Mouse (Mus musculus): ENCODE measurements around the gene Narfl.
"Not testable (repeated sequence)": the region's sequence is repeated elsewhere in the genome, so short reads cannot be mapped to it uniquely, and the experiment has no call there.

The Narfl gene

GRCm38 (mm10) chr17:25773549-25774120, at the start of gene Narfl:
TSS of gene Narfl (plus strand) at chr17:25773776.
- DNase-seq (ENCODE audit: extremely low read depth, low read depth, low spot score), result peak; percentile 61

- DNase-seq (ENCODE audit: extremely low read depth, low read depth, low spot score), result no peak
These were observed 49.7 kb upstream of the Narfl start for GRCm38 (mm10) chr17:25723919-25724318.

GRCm38 (mm10) chr17:25725264-25725663, 48.3 kb upstream of the Narfl start:
- DNase-seq (ENCODE audit: extremely low read depth, low read depth, low spot score), result no peak

- DNase-seq (ENCODE audit: extremely low read depth, low read depth, low spot score), result peak; percentile 94
These were observed 46.1 kb upstream of the Narfl start, which contains the start of the genes Chtf18 and Rpusd1 for GRCm38 (mm10) chr17:25727265-25728008. TSS of gene Chtf18 (minus strand) at chr17:25727419. TSS of gene Rpusd1 (plus strand) at chr17:25727670.

- no peak for DNase-seq (ENCODE audit: extremely low read depth, low read depth, low spot score)
These were observed 45.6 kb upstream of the Narfl start for GRCm38 (mm10) chr17:25728009-25728270.

GRCm38 (mm10) chr17:25732082-25732481, 41.5 kb upstream of the Narfl start:
- no peak for DNase-seq (ENCODE audit: extremely low read depth, low read depth, low spot score)

GRCm38 (mm10) chr17:25735246-25735645, 38.3 kb upstream of the Narfl start:
- no peak for DNase-seq (ENCODE audit: extremely low read depth, low read depth, low spot score)

- no peak for DNase-seq (ENCODE audit: extremely low read depth, low read depth, low spot score)
These were observed 37.8 kb upstream of the Narfl start, which contains the start of gene Mslnl for GRCm38 (mm10) chr17:25735745-25736144. TSS of gene Mslnl (plus strand) at chr17:25736042.

- DNase-seq (ENCODE audit: extremely low read depth, low read depth, low spot score), result no peak
These were observed 34.7 kb upstream of the Narfl start for GRCm38 (mm10) chr17:25738861-25739260.

GRCm38 (mm10) chr17:25741471-25741870, 32.1 kb upstream of the Narfl start:
- DNase-seq (ENCODE audit: extremely low read depth, low read depth, low spot score), result not testable (repeated sequence)

GRCm38 (mm10) chr17:25743831-25744230, 29.7 kb upstream of the Narfl start:
- no peak for DNase-seq (ENCODE audit: extremely low read depth, low read depth, low spot score)

- DNase-seq (ENCODE audit: extremely low read depth, low read depth, low spot score), result no peak
These were observed 29.3 kb upstream of the Narfl start for GRCm38 (mm10) chr17:25744311-25744710.

GRCm38 (mm10) chr17:25748238-25748637, 25.3 kb upstream of the Narfl start:
- no peak for DNase-seq (ENCODE audit: extremely low read depth, low read depth, low spot score)

GRCm38 (mm10) chr17:25749314-25749713, 24.3 kb upstream of the Narfl start:
- no peak for DNase-seq (ENCODE audit: extremely low read depth, low read depth, low spot score)

GRCm38 (mm10) chr17:25751446-25751845, 22.1 kb upstream of the Narfl start:
- DNase-seq (ENCODE audit: extremely low read depth, low read depth, low spot score), result no peak

GRCm38 (mm10) chr17:25754241-25754640, 19.3 kb upstream of the Narfl start, which contains the start of gene Msln:
TSS of gene Msln (minus strand) at chr17:25754378.
- no peak for DNase-seq (ENCODE audit: extremely low read depth, low read depth, low spot score)

GRCm38 (mm10) chr17:25755086-25755485, 18.5 kb upstream of the Narfl start:
- no peak for DNase-seq (ENCODE audit: extremely low read depth, low read depth, low spot score)

- DNase-seq (ENCODE audit: extremely low read depth, low read depth, low spot score), result no peak
These were observed 17.8 kb upstream of the Narfl start for GRCm38 (mm10) chr17:25755627-25756377.

GRCm38 (mm10) chr17:25756378-25757242, 17.0 kb upstream of the Narfl start:
- DNase-seq (ENCODE audit: extremely low read depth, low read depth, low spot score), result no peak

- DNase-seq (ENCODE audit: extremely low read depth, low read depth, low spot score), result no peak
These were observed 15.9 kb upstream of the Narfl start for GRCm38 (mm10) chr17:25757691-25758090.

- DNase-seq (ENCODE audit: extremely low read depth, low read depth, low spot score), result no peak
These were observed 13.4 kb upstream of the Narfl start for GRCm38 (mm10) chr17:25760148-25760547.
